In genomic region chr16:92407883-92408282, GRCm38 (mm10) we compare ENCODE assay signal across 18 mouse cellular contexts. TPM values are rescaled to one million over a fixed set of nuclear protein-coding genes. Genes with fewer than 3 reads are reported as not detected.
DNase-seq lines count a peak whose midpoint lies in the region; ATAC-seq and TF ChIP-seq lines count a peak whose summit lies in the region.
"Had no signal": no experiment of that assay in that cellular context is flagged by ENCODE, and none has a peak within 500 bp of the region (broad histone marks: within the 10 kb centered on the region; RNA-seq: fewer than 3 reads in every experiment).

No protein-coding gene starts in this region.

- H3K27me3 ChIP-seq in lung, embryonic 15.5 days, result no peaks in the 10 kb centered on the region
- no peaks in the 10 kb centered on the region for H3K27me3 ChIP-seq in kidney, postnatal 0 days (ENCODE audit: insufficient read depth, low read length)
- H3K27me3 ChIP-seq: forebrain, embryonic 15.5 days had no signal

- TF ChIP-seq POLR2A in lung, adult 2 months (IDR thresholded peaks at IDR 0.05; ENCODE audit: borderline replicate concordance, extremely low read depth, low read depth, low read length), result no peak

- no peak overlapping the region for H3K4me2 ChIP-seq in lung, embryonic 15.5 days
- H3K4me2 ChIP-seq in kidney, postnatal 0 days (ENCODE audit: low read length), result no peak overlapping the region
- H3K4me2 ChIP-seq: forebrain, embryonic 15.5 days; liver, embryonic 12.5 days had no signal

- peaks cover 50% of the 10 kb centered on the region for H3K4me1 ChIP-seq in lung, embryonic 15.5 days
- peaks cover 14% of the 10 kb centered on the region for H3K4me1 ChIP-seq in lung, adult 2 months (ENCODE audit: control insufficient read depth, insufficient read depth, low read length)
- peaks cover 18% of the 10 kb centered on the region for H3K4me1 ChIP-seq in kidney, postnatal 0 days (replicated peaks; ENCODE audit: insufficient read depth, low read length)

- DNase-seq in lung, adult 2 months, result no peak
- DNase-seq in kidney, adult 18-20 months, result peak; percentile 52
- DNase-seq in kidney, postnatal 0 days (ENCODE audit: low spot score), result peak; percentile 91
- DNase-seq in yolk sac, embryonic 10.5 days (ENCODE audit: low spot score), result peak; percentile 72
- DNase-seq in cerebellum, postnatal 14 days, result no peak
- no peak for DNase-seq in layer of hippocampus, adult 2 months (ENCODE audit: low spot score in 2 of 2)
- DNase-seq: adrenal gland, postnatal 25 days; cerebellum, adult 9-10 months; heart, postnatal 10 days had no signal

- no peak overlapping the region for H3K9ac ChIP-seq in lung, embryonic 15.5 days
- H3K9ac ChIP-seq in kidney, postnatal 0 days (ENCODE audit: low read depth, low read length), result no peak overlapping the region
- H3K9ac ChIP-seq: forebrain, embryonic 15.5 days; liver, embryonic 12.5 days had no signal

- WGBS in lung, embryonic 15.5 days, result 40% methylated on average over 2 of the region's 2 CpGs
- WGBS in lung, adult 2 months, result 74% methylated on average over 2 of the region's 2 CpGs
- WGBS in kidney, postnatal 0 days, result 24% methylated on average over 2 of the region's 2 CpGs

- H3K9me3 ChIP-seq in lung, embryonic 15.5 days, result no peaks in the 10 kb centered on the region
- no peaks in the 10 kb centered on the region for H3K9me3 ChIP-seq in kidney, postnatal 0 days (replicated peaks; ENCODE audit: low read length)
- H3K9me3 ChIP-seq: forebrain, embryonic 15.5 days; liver, embryonic 12.5 days had no signal

- no peaks in the 10 kb centered on the region for H3K36me3 ChIP-seq in lung, embryonic 15.5 days
- no peaks in the 10 kb centered on the region for H3K36me3 ChIP-seq in kidney, postnatal 0 days (ENCODE audit: insufficient read depth, low read length)
- H3K36me3 ChIP-seq: forebrain, embryonic 15.5 days; liver, embryonic 12.5 days had no signal

- H3K4me3 ChIP-seq in lung, embryonic 15.5 days, result no peak overlapping the region
- H3K4me3 ChIP-seq in lung, adult 2 months (replicated peaks; ENCODE audit: extremely low read depth, low read depth, low read length), result no peak overlapping the region
- no peak overlapping the region for H3K4me3 ChIP-seq in kidney, postnatal 0 days (replicated peaks; ENCODE audit: low read depth, low read length)
- no peak overlapping the region for H3K4me3 ChIP-seq in layer of hippocampus, adult 2 months
- H3K4me3 ChIP-seq: forebrain, embryonic 15.5 days; liver, embryonic 12.5 days; megakaryocyte, embryonic 14.5 days had no signal

- no peak for TF ChIP-seq CTCF in lung, adult 2 months (IDR thresholded peaks at IDR 0.05; ENCODE audit: insufficient read depth, low read length)
- no peak for TF ChIP-seq CTCF in kidney, postnatal 0 days (IDR thresholded peaks at IDR 0.05; ENCODE audit: low read depth)
- TF ChIP-seq CTCF in layer of hippocampus, adult 2 months (conservative IDR thresholded peaks at IDR 0.05), result no peak

- peak overlapping the region; percentile 60 for H3K27ac ChIP-seq in lung, embryonic 15.5 days
- peak overlapping the region; percentile 64; the same call in 1 of the 2 replicates for H3K27ac ChIP-seq in kidney, postnatal 0 days
- no peak overlapping the region for H3K27ac ChIP-seq in layer of hippocampus, adult 2 months
- H3K27ac ChIP-seq: forebrain, embryonic 15.5 days; liver, embryonic 12.5 days had no signal

- ATAC-seq in lung, embryonic 15.5 days (ENCODE audit: borderline replicate concordance, extremely low read depth, low FRiP score, low TSS enrichment), result no peak
- no peak for ATAC-seq in kidney, postnatal 0 days (replicated peaks; ENCODE audit: low FRiP score, low read depth)
- ATAC-seq: forebrain, embryonic 15.5 days; hindbrain, embryonic 16.5 days; liver, embryonic 12.5 days; midbrain, embryonic 16.5 days had no signal

RNA-seq across cellular contexts. Expression of gene Kcne1, which starts 48.6 kb away (rescaled TPM):
- 1.1 and 1.8 TPM in 2 replicates for polyA plus RNA-seq in lung, embryonic 15.5 days (2015; fragmentation: Nextera tagmentation; extraction: Ambion mirVana)
- polyA plus RNA-seq in lung, adult 2 months (2012; rRNA removed), result not detected in 2 replicates
- polyA plus RNA-seq in kidney, postnatal 0 days (2015; fragmentation: Nextera tagmentation; extraction: Ambion mirVana), result 12.2 and 13.1 TPM in 2 replicates
- not detected for total RNA-seq in layer of hippocampus, adult 2 months (2021)
- total RNA-seq: adrenal gland, postnatal 25 days; gastrocnemius, adult 18-20 months; granulocyte monocyte progenitor cell, adult 5-6 weeks; left cerebral cortex, postnatal 14 days had no signal
- polyA plus RNA-seq: forebrain, embryonic 15.5 days; liver, embryonic 12.5 days; midbrain, embryonic 16.5 days had no signal

Comparison
In these comparisons a context has a peak if more than half of its experiments do, and no peak if none do; other contexts are left out.
1. DNase-seq: peak in kidney, adult 18-20 months (single experiment), kidney, postnatal 0 days (single experiment) and yolk sac, embryonic 10.5 days (single experiment); none in lung, adult 2 months (single experiment), cerebellum, postnatal 14 days (0 of 2) and layer of hippocampus, adult 2 months (0 of 2).